Mouse (Mus musculus) forebrain, embryonic 15.5 days (tissue): Measurements from ENCODE around the gene Nop16. TPM values are rescaled to one million over a fixed set of nuclear protein-coding genes. Genes with fewer than 3 reads are reported as not detected.

Experiments
- ATAC-seq: fragments of 200-750 bp; cut with Nextera tagmentation; replicated peaks from 2 replicates; pipeline ENCODE4 v1.8.0; 2017; ENCODE audit warnings: mild to moderate bottlenecking, moderate TSS enrichment, moderate library complexity
- H3K27ac ChIP-seq: fragments of 300-500 bp; sonication (generic); replicated peaks from 2 replicates; pipeline ENCODE4 v1.5.1; 2015; ENCODE audit warnings: mild to moderate bottlenecking, inconsistent platforms
- H3K27me3 ChIP-seq: fragments of 300-500 bp; sonication (generic); 2 replicates; pipeline ENCODE4 v1.6.1; 2015; ENCODE audit warnings: inconsistent platforms
- H3K36me3 ChIP-seq: fragments of 300-500 bp; sonication (generic); 2 replicates; pipeline ENCODE4 v1.6.1; 2015; ENCODE audit warnings: mild to moderate bottlenecking, inconsistent platforms
- H3K4me1 ChIP-seq: fragments of 300-500 bp; sonication (generic); 2 replicates; pipeline ENCODE4 v1.6.1; 2015; ENCODE audit warnings: inconsistent platforms
- H3K4me2 ChIP-seq: fragments of 300-500 bp; sonication (generic); replicated peaks from 2 replicates; pipeline ENCODE4 v1.6.1; 2015; ENCODE audit warnings: mild to moderate bottlenecking, inconsistent platforms
- H3K4me3 ChIP-seq: fragments of 300-500 bp; sonication (generic); 2 replicates; pipeline ENCODE4 v1.5.1; 2015; ENCODE audit warnings: mild to moderate bottlenecking, inconsistent platforms
- H3K9ac ChIP-seq: fragments of 300-500 bp; sonication (generic); replicated peaks from 2 replicates; pipeline ENCODE4 v1.6.1; 2015; ENCODE audit warnings: mild to moderate bottlenecking, inconsistent platforms
- H3K9me3 ChIP-seq: fragments of 300-500 bp; sonication (generic); 2 replicates; pipeline ENCODE4 v1.6.1; 2016; ENCODE audit warnings: inconsistent platforms
- WGBS: fragments of 180-500 bp; shearing (Covaris S2); methylation state at CpG from one replicate; pipeline ENCODE4 v1.1.7; 2015; ENCODE audit warnings: mixed read lengths; 5-methylcytosine and 5-hydroxymethylcytosine counted together
- microRNA-seq: library from miRNA; unstranded; fragments of <30 nt; microRNA quantifications from one replicate; pipeline ENCODE4, GENCODE M21; 2016
- polyA plus RNA-seq: library from polyadenylated mRNA; unstranded; fragments of >200 nt; fragmentation: Nextera tagmentation; extraction: Ambion mirVana; gene quantifications from 2 replicates; pipeline ENCODE4 v1.2.1, GENCODE M21; 2015

Gene Nop16
- polyA plus RNA-seq, 1 experiment from 2014 or later = 57.8 TPM

GRCm38 (mm10) chr13:54548036-54548435 is 41.9 kb downstream of the Nop16 start:
- H3K9ac ChIP-seq = no peak overlapping the region
- WGBS = 89% methylated on average over 7 of the region's 7 CpGs
- H3K36me3 ChIP-seq = peaks cover 68% of the 10 kb centered on the region
- H3K4me1 ChIP-seq = no peaks in the 10 kb centered on the region
- H3K27ac ChIP-seq = no peak overlapping the region
- no peak overlapping the region for H3K4me2 ChIP-seq
- ATAC-seq = no peak
- no peak overlapping the region for H3K4me3 ChIP-seq
- H3K27me3 ChIP-seq = no peaks in the 10 kb centered on the region
- H3K9me3 ChIP-seq = no peaks in the 10 kb centered on the region

Small RNA genes within 50 kb of the gene (microRNA-seq; reads per million reads assigned to microRNA genes)
- gene Gm24195 = not detected

Other genes starting within 250 kb of the Nop16 start
- 26.8 and 30.2 TPM in 2 replicates for gene Cplx2, start 218.7 kb downstream of the Nop16 start, polyA plus RNA-seq
- 93.8 and 99.1 TPM in 2 replicates for gene Thoc3, start 121.2 kb downstream of the Nop16 start, polyA plus RNA-seq
- gene Simc1, start 86.3 kb downstream of the Nop16 start, polyA plus RNA-seq = 24.1 and 25.7 TPM in 2 replicates
- 287 and 293 TPM in 2 replicates for gene 4833439L19Rik, start 24.7 kb downstream of the Nop16 start, polyA plus RNA-seq
- 81.8 and 87.6 TPM in 2 replicates for gene Arl10, start 15.1 kb downstream of the Nop16 start, polyA plus RNA-seq
- 211 and 216 TPM in 2 replicates for gene Higd2a, start 117 bp upstream of the Nop16 start, polyA plus RNA-seq
- gene Cltb, start 21.3 kb upstream of the Nop16 start, polyA plus RNA-seq = 119 and 125 TPM in 2 replicates
- gene Faf2, start 31.7 kb upstream of the Nop16 start, polyA plus RNA-seq = 63.9 and 64.9 TPM in 2 replicates
- 94.0 and 120 TPM in 2 replicates for gene Rnf44, start 103.8 kb upstream of the Nop16 start, polyA plus RNA-seq
- 0.05 and 0.29 TPM in 2 replicates for gene Cdhr2, start 111.4 kb upstream of the Nop16 start, polyA plus RNA-seq
- gene Gprin1, start 159.8 kb upstream of the Nop16 start, polyA plus RNA-seq = 15.6 and 22.5 TPM in 2 replicates
- gene Sncb, start 176.5 kb upstream of the Nop16 start, polyA plus RNA-seq = 23.3 and 25.0 TPM in 2 replicates
- not detected in 2 replicates for gene Eif4e1b, start 193.9 kb upstream of the Nop16 start, polyA plus RNA-seq
- 20.5 and 22.9 TPM in 2 replicates for gene Tspan17, start 199.3 kb upstream of the Nop16 start, polyA plus RNA-seq